Mouse (Mus musculus): ENCODE measurements around the gene Fbxl14. TPM values are rescaled to one million over a fixed set of nuclear protein-coding genes. Genes with fewer than 3 reads are reported as not detected.
A peak's percentile ranks its signal among the peaks of the same experiment; 100 is the strongest.

Fbxl14 gene
- polyA plus RNA-seq, 1 experiment from 2014 or later, result 5.0 TPM

DNA sequence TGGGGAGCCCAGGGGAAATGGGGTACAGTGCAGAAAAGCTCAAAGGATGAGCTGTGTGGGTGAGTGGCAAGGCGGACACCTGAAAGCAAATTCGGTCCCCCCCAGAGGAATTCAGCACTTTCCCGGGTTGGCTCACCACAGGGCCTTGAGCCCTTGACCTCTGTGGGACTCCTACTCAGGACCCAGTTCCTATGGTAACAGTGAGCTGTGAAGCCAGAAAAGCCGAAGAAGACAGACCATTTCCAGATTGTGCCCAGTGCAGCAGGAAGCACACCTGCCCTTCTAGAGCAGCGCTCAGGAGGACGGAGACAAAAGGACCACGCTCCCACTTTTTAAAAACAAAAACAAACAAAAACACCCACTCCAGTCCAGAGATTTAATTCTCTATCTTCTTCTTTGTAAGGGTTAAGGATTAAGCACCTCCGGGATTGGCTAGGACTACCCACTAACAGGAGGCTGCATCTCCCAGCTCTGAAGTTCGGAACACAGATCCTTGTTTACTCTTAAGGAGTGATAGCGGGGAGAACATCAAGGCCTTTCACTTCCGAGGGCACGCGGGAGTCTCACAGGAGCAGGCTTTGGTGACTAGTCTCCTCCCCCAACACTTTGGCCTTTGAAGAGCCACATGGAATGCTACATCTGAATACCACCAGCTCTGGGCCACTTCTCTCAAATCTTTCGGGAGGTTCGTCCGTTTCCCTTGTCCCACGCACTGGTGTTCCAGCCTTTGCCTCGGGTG, 31.0 kb upstream of the Fbxl14 start:
- Histone ChIP-seq H3K9ac (replicated peaks; ENCODE audit: low read length) (peak overlapping the region; percentile 58), H3K27ac (ENCODE audit: low read length) (no peak overlapping the region), H3K4me1 (ENCODE audit: insufficient read depth, low read length) (peaks cover 28% of the 10 kb centered on the region), H3K4me2 (replicated peaks; ENCODE audit: low read depth, low read length) (peak overlapping the region; percentile 75), H3K27me3 (ENCODE audit: insufficient read depth, low read length) (no peaks in the 10 kb centered on the region), H3K9me3 (ENCODE audit: low read length) (no peaks in the 10 kb centered on the region), H3K36me3 (ENCODE audit: insufficient read depth, low read length) (no peaks in the 10 kb centered on the region), H3K4me3 (ENCODE audit: low read length) (peak overlapping the region; percentile 44)
- ATAC-seq (ENCODE audit: low FRiP score, low TSS enrichment), result peak; percentile 32; the same call in 1 of the 2 replicates
- 7% methylated on average over 18 of the region's 18 CpGs for WGBS

DNA sequence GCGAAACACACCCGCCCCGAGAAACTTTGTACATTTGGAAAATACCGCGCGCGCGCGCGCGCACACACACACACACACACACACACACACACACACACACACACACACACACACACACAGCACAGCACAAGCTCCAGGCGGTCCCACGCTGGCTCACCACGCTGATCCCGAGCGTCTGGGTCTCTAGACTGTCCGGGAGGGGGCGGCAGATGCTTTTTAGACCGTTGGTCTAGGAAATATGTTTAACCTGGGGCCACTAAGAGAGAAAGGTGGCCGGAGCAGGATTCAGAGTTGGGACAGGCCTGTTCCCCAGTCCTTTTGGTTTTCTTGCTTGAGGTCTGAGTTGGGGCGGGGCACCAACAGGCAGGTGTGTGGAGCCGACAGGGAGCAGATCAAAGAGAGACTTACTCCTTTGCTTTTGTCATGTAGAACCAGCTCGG, 30.4 kb upstream of the Fbxl14 start:
- Histone ChIP-seq H3K27me3 (ENCODE audit: insufficient read depth, low read length) (no peaks in the 10 kb centered on the region), H3K9me3 (ENCODE audit: low read length) (no peaks in the 10 kb centered on the region), H3K9ac (replicated peaks; ENCODE audit: low read length) (peak overlapping the region; percentile 58), H3K27ac (ENCODE audit: low read length) (no peak overlapping the region), H3K4me3 (ENCODE audit: low read length) (peak overlapping the region; percentile 44), H3K4me1 (ENCODE audit: insufficient read depth, low read length) (peaks cover 28% of the 10 kb centered on the region), H3K4me2 (replicated peaks; ENCODE audit: low read depth, low read length) (peak overlapping the region; percentile 75), H3K36me3 (ENCODE audit: insufficient read depth, low read length) (no peaks in the 10 kb centered on the region)
- peak; percentile 63 for ATAC-seq (ENCODE audit: low FRiP score, low TSS enrichment)
- WGBS, result 3% methylated on average over 23 of the region's 23 CpGs

DNA sequence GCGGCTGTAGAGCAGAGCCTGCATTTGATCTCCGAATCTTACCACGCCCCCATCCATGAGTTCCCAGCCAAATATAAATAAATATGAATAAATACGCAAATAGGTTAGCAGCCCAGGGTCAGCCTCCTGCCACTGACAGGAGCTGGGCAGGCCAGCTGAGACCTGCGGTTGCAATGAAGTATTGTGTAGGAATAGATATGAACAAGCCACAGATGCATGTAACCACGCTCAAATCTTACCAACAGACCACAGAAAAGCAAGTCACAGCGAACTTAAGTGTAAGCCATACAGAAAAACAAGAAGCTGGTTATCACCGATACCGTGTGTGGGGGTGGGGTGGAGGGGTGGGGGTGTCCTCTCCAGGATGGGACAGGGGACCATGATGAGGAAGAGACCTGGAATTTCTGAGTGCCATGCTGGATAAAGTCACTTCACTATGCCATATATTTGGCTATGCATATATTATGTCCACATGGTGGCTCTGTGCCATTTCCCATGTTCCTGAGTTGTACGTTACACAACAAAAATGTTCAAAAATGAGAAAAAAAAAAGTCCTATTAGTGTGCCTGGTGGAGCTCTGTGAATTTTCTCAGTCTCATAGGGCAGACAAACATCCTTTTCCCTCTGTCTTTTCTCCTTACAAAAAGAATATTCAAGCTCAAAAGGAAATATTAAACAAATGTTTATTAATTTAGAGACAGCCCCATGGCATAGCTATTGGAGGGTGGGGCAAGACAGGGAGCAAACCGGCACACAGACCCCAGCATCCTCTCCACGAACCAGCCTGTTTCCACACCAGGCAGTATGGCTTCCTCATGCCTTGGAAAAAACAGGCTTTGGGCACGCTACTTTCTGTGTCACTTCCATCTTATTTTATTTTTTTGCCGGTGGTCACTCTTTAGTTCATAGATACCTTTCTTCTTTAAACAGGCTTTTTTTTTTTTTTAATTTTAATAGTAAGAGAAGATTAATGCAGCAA, 28.2 kb upstream of the Fbxl14 start:
- WGBS, result 32% methylated on average over 14 of the region's 14 CpGs
- H3K9ac ChIP-seq (replicated peaks; ENCODE audit: low read length), result peak overlapping the region; percentile 69
- H3K27me3 ChIP-seq (ENCODE audit: insufficient read depth, low read length), result no peaks in the 10 kb centered on the region
- H3K4me1 ChIP-seq (ENCODE audit: insufficient read depth, low read length), result peaks cover 28% of the 10 kb centered on the region
- ATAC-seq (ENCODE audit: low FRiP score, low TSS enrichment), result no peak
- H3K4me2 ChIP-seq (replicated peaks; ENCODE audit: low read depth, low read length), result peak overlapping the region; percentile 84
- peak overlapping the region; percentile 77 for H3K27ac ChIP-seq (ENCODE audit: low read length)
- H3K4me3 ChIP-seq (ENCODE audit: low read length), result peak overlapping the region; percentile 46
- H3K9me3 ChIP-seq (ENCODE audit: low read length), result no peaks in the 10 kb centered on the region
- no peaks in the 10 kb centered on the region for H3K36me3 ChIP-seq (ENCODE audit: insufficient read depth, low read length)

DNA sequence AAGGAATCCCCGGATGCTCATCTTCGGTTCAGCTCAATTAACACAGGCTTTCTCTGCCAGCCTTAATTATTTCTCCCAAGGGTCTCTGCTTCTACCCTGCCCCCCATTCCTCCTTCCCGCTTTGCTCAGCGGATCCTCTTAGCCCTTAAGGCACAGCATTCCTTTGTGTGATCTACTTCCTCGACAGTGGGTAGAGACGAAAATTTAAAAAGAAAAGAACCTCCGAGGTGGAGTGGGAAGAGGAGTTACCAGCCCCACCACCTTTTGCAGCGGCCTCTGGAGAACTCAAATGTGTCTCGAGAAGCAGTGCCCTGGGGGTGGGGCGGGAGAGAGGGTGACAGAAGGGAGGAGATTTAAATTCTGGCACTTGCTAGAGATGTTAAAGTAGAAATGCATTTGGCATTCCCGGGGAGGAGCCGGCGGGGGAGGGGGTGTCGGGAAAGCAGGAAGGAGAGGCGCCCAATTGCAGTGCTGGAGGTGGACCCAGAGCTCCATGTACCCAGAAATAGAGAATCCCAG, 27.4 kb upstream of the Fbxl14 start:
- WGBS, result under 1% methylated on average over 15 of the region's 15 CpGs
- Histone ChIP-seq H3K9ac (replicated peaks; ENCODE audit: low read length) (peak overlapping the region; percentile 69), H3K27me3 (ENCODE audit: insufficient read depth, low read length) (no peaks in the 10 kb centered on the region), H3K4me3 (ENCODE audit: low read length) (peak overlapping the region; percentile 46), H3K36me3 (ENCODE audit: insufficient read depth, low read length) (no peaks in the 10 kb centered on the region), H3K4me2 (replicated peaks; ENCODE audit: low read depth, low read length) (peak overlapping the region; percentile 84), H3K9me3 (ENCODE audit: low read length) (no peaks in the 10 kb centered on the region), H3K4me1 (ENCODE audit: insufficient read depth, low read length) (peaks cover 28% of the 10 kb centered on the region), H3K27ac (ENCODE audit: low read length) (peak overlapping the region; percentile 77)
- ATAC-seq (ENCODE audit: low FRiP score, low TSS enrichment), result peak; percentile 57; the same call in 1 of the 2 replicates

DNA sequence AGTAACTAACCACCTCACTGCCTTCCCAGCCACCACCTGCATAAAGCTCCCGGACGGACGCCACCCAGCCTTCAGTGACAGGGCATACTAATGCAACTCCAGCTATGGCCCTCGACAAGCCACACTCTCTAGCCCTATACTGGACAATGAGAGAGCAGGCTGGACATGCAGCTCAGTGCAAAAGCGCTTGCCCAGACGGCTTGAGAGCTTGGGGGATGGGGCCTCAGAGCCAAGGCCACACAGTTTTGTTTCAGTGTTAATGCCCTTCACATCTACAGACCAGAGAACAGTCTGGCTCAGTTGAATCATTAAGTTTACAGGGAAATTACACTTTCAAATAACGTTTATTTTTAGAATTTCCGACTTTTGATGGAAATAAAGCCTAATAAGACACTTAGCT, 21.3 kb upstream of the Fbxl14 start:
- no peak overlapping the region for H3K4me3 ChIP-seq (ENCODE audit: low read length)
- peaks cover 14% of the 10 kb centered on the region; the same call in 1 of the 2 replicates for H3K4me1 ChIP-seq (ENCODE audit: insufficient read depth, low read length)
- ATAC-seq (ENCODE audit: low FRiP score, low TSS enrichment), result no peak
- no peaks in the 10 kb centered on the region for H3K36me3 ChIP-seq (ENCODE audit: insufficient read depth, low read length)
- no peaks in the 10 kb centered on the region for H3K27me3 ChIP-seq (ENCODE audit: insufficient read depth, low read length)
- no peak overlapping the region for H3K9ac ChIP-seq (replicated peaks; ENCODE audit: low read length)
- 65% methylated on average over 8 of the region's 8 CpGs for WGBS
- H3K9me3 ChIP-seq (ENCODE audit: low read length), result no peaks in the 10 kb centered on the region; the same call in 1 of the 2 replicates
- no peak overlapping the region for H3K4me2 ChIP-seq (replicated peaks; ENCODE audit: low read depth, low read length)
- no peak overlapping the region for H3K27ac ChIP-seq (ENCODE audit: low read length)

DNA sequence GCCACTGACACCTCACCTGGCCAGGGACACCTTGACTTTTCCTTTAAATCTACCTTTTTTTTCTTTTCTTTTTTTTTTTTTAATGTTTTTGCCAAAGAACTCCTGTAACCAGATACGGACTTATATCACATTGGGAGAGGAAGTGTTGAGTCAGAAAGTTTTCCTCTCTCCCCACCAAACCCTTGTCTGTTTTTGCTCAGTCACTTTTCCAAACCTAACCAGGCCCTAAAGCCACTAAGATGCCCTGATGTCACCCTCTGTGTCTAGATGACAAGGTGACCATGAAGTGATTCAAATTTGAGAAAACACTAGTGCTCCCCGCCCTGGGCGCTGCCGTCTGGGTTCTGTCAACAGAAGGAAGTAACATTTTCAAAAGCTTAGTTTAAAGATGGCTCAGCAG, 20.4 kb upstream of the Fbxl14 start:
- no peak overlapping the region for H3K4me2 ChIP-seq (replicated peaks; ENCODE audit: low read depth, low read length)
- no peak overlapping the region for H3K9ac ChIP-seq (replicated peaks; ENCODE audit: low read length)
- no peaks in the 10 kb centered on the region; the same call in 1 of the 2 replicates for H3K9me3 ChIP-seq (ENCODE audit: low read length)
- no peaks in the 10 kb centered on the region for H3K27me3 ChIP-seq (ENCODE audit: insufficient read depth, low read length)
- H3K27ac ChIP-seq (ENCODE audit: low read length), result no peak overlapping the region
- 57% methylated on average over 4 of the region's 4 CpGs for WGBS
- H3K36me3 ChIP-seq (ENCODE audit: insufficient read depth, low read length), result no peaks in the 10 kb centered on the region
- no peak for ATAC-seq (ENCODE audit: low FRiP score, low TSS enrichment)
- no peak overlapping the region for H3K4me3 ChIP-seq (ENCODE audit: low read length)
- H3K4me1 ChIP-seq (ENCODE audit: insufficient read depth, low read length), result peaks cover 14% of the 10 kb centered on the region; the same call in 1 of the 2 replicates

DNA sequence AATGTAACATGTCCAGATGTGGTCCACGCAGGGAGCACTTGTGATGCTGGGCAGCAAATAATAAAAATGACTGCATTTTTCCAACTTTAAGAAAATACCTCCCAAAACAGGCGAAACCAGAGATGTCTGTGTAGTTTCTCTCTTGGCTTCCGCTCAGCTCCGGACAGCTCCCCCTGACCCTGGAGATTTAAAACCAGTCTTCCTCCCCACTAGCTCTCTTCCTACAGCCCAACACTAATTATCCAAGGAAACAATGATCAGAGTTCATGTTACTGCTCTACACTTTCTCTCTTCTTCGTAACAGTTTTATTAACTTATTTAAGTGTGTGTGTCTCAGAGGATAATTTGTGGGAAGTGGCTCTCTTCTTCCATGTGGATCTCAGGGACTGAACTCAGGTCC, 19.1 kb upstream of the Fbxl14 start:
- Histone ChIP-seq H3K9me3 (ENCODE audit: low read length) (no peaks in the 10 kb centered on the region; the same call in 1 of the 2 replicates), H3K4me1 (ENCODE audit: insufficient read depth, low read length) (peaks cover 14% of the 10 kb centered on the region; the same call in 1 of the 2 replicates), H3K4me3 (ENCODE audit: low read length) (no peak overlapping the region), H3K9ac (replicated peaks; ENCODE audit: low read length) (no peak overlapping the region), H3K4me2 (replicated peaks; ENCODE audit: low read depth, low read length) (no peak overlapping the region), H3K27ac (ENCODE audit: low read length) (peak overlapping the region; percentile 52), H3K27me3 (ENCODE audit: insufficient read depth, low read length) (no peaks in the 10 kb centered on the region), H3K36me3 (ENCODE audit: insufficient read depth, low read length) (no peaks in the 10 kb centered on the region)
- 23% methylated on average over 5 of the region's 5 CpGs for WGBS
- ATAC-seq (ENCODE audit: low FRiP score, low TSS enrichment), result peak; percentile 50

DNA sequence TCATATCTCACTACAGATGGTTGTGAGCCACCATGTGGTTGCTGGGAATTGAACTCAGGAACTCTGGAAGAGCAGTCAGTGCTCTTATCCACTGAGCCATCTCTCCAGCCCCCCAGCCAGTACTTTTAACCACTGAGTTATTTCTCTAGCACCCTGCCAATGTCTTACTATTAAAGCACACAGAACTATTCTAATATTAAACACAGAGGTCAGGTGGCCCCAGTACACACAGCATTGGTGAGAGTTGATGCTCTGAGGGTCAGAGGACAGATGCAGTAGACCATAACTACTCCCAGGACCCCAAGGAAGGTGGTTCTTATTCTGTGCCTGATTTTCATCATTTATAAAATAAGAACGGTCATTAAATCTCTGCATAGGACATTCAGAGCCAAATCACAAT, 13.3 kb upstream of the Fbxl14 start:
- Histone ChIP-seq H3K4me2 (replicated peaks; ENCODE audit: low read depth, low read length) (no peak overlapping the region), H3K27ac (ENCODE audit: low read length) (no peak overlapping the region), H3K4me3 (ENCODE audit: low read length) (no peak overlapping the region), H3K4me1 (ENCODE audit: insufficient read depth, low read length) (no peaks in the 10 kb centered on the region), H3K27me3 (ENCODE audit: insufficient read depth, low read length) (no peaks in the 10 kb centered on the region), H3K9ac (replicated peaks; ENCODE audit: low read length) (no peak overlapping the region), H3K9me3 (ENCODE audit: low read length) (no peaks in the 10 kb centered on the region; the same call in 1 of the 2 replicates), H3K36me3 (ENCODE audit: insufficient read depth, low read length) (no peaks in the 10 kb centered on the region)
- no peak for ATAC-seq (ENCODE audit: low FRiP score, low TSS enrichment)
- WGBS, result 94% methylated on average over 1 of the region's 1 CpGs

DNA sequence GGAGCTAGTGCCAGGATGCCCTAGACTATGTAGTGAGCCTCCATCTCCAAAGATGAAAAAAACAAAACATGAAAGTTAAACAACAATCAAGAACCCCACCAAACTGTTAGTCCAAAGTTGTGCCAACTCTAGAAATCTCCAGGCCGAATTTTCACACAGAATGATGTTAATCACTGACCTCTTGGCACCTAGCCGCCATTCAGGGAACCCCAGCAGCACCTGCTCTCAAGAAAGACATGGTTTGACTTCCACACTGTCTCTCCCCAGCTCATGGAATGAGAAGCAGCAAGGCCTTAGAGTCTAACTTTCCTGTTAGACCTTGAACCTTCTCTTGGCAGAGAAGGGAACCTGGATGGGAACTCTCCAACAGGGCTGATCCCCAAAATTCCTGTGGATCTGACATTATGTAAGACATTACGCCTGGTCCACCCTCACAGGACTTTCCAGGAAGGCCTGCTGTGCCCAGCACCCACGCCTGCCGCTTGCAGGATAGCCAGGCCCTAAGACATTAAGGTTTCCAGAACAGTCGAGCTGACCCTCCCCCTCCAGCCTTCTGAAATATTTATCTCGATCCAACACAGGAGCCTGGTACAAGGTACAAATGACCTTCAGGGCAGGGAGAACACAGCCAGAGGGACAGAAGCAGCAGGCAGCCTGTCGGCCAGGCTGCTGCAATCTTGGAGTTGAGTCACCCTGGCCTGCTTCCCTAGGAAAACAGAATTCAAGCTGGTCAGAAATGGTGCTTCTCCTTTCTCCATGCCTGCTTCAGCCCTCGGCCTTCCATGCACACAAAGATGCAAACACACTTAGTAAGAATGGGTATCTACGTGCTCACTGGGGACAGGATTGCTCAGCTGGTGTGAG, 12.3 kb upstream of the Fbxl14 start:
- H3K27ac ChIP-seq (ENCODE audit: low read length), result peak overlapping the region; percentile 32; the same call in 1 of the 2 replicates
- no peaks in the 10 kb centered on the region for H3K36me3 ChIP-seq (ENCODE audit: insufficient read depth, low read length)
- no peaks in the 10 kb centered on the region for H3K27me3 ChIP-seq (ENCODE audit: insufficient read depth, low read length)
- no peak overlapping the region for H3K9ac ChIP-seq (replicated peaks; ENCODE audit: low read length)
- H3K4me3 ChIP-seq (ENCODE audit: low read length), result no peak overlapping the region
- 56% methylated on average over 10 of the region's 10 CpGs for WGBS
- no peak overlapping the region for H3K4me2 ChIP-seq (replicated peaks; ENCODE audit: low read depth, low read length)
- no peaks in the 10 kb centered on the region for H3K4me1 ChIP-seq (ENCODE audit: insufficient read depth, low read length)
- no peaks in the 10 kb centered on the region; the same call in 1 of the 2 replicates for H3K9me3 ChIP-seq (ENCODE audit: low read length)
- peak; percentile 35; the same call in 1 of the 2 replicates for ATAC-seq (ENCODE audit: low FRiP score, low TSS enrichment)

Data from kidney, embryonic 16.5 days (tissue).